Mouse (Mus musculus) forebrain, embryonic 12.5 days (tissue): ENCODE results near the gene Foxp1. TPM values are rescaled to one million over a fixed set of nuclear protein-coding genes. Genes with fewer than 3 reads are reported as not detected.

Source experiments
- ATAC-seq: fragments of 200-750 bp; cut with Nextera tagmentation; 2 replicates; pipeline ENCODE4 v1.8.0; 2017; ENCODE audit warnings: moderate TSS enrichment; ENCODE audit not compliant: low FRiP score
- H3K27ac ChIP-seq: fragments of 300-500 bp; sonication (generic); 2 replicates; pipeline ENCODE4 v1.5.1; 2016; ENCODE audit warnings: mild to moderate bottlenecking
- H3K27me3 ChIP-seq: fragments of 300-500 bp; sonication (generic); 2 replicates; pipeline ENCODE4 v1.6.1; 2016; ENCODE audit warnings: mild to moderate bottlenecking
- H3K36me3 ChIP-seq: fragments of 300-500 bp; sonication (generic); replicated peaks from 2 replicates; pipeline ENCODE4 v1.6.1; 2016; ENCODE audit warnings: mild to moderate bottlenecking
- H3K4me1 ChIP-seq: fragments of 300-500 bp; sonication (generic); 2 replicates; pipeline ENCODE4 v1.6.1; 2016
- H3K4me2 ChIP-seq: fragments of 300-500 bp; sonication (generic); 2 replicates; pipeline ENCODE4 v1.6.1; 2016; ENCODE audit warnings: mild to moderate bottlenecking, moderate library complexity
- H3K4me3 ChIP-seq: fragments of 300-500 bp; sonication (generic); replicated peaks from 2 replicates; pipeline ENCODE4 v1.5.1; 2016; ENCODE audit warnings: mild to moderate bottlenecking
- H3K9ac ChIP-seq: fragments of 300-500 bp; sonication (generic); 2 replicates; pipeline ENCODE4 v1.6.1; 2016; ENCODE audit warnings: mild to moderate bottlenecking
- H3K9me3 ChIP-seq: fragments of 300-500 bp; sonication (generic); 2 replicates; pipeline ENCODE4 v1.6.1; 2016
- WGBS: fragments of 180-500 bp; shearing (Covaris S2); methylation state at CpG from one replicate; pipeline ENCODE4 v1.1.7; 2016; 5-methylcytosine and 5-hydroxymethylcytosine counted together
- polyA plus RNA-seq: library from polyadenylated mRNA; unstranded; fragments of >200 nt; fragmentation: Nextera tagmentation; extraction: Ambion mirVana; gene quantifications from 2 replicates; pipeline ENCODE4 v1.2.1, GENCODE M21; 2016

Foxp1 gene
- polyA plus RNA-seq, 1 experiment from 2014 or later: 77.3 TPM

GRCm38 (mm10) chr6:99191636-99192137, 330.8 kb downstream of the Foxp1 start:
- Histone ChIP-seq H3K9ac (no peak overlapping the region; the same call in 1 of the 2 replicates), H3K27ac (0 out of 2 replicates have a peak overlapping the region, but pooled peaks have one; percentile 50)

GRCm38 (mm10) chr6:99191041-99191635, 331.4 kb downstream of the Foxp1 start:
- no peak; the same call in 1 of the 2 replicates for ATAC-seq
- peaks cover 7% of the 10 kb centered on the region for H3K27me3 ChIP-seq
- no peaks in the 10 kb centered on the region for H3K36me3 ChIP-seq
- peak overlapping the region; percentile 35 for H3K4me2 ChIP-seq
- no peak overlapping the region; the same call in 1 of the 2 replicates for H3K9ac ChIP-seq
- H3K4me1 ChIP-seq: peaks cover 60% of the 10 kb centered on the region
- 0 out of 2 replicates have a peak overlapping the region, but pooled peaks have one; percentile 50 for H3K27ac ChIP-seq
- 30% methylated on average over 12 of the region's 12 CpGs for whole genome bisulfite sequencing
- H3K9me3 ChIP-seq: no peaks in the 10 kb centered on the region
- no peak overlapping the region for H3K4me3 ChIP-seq

More at GRCm38 (mm10) chr6:99191636-99192137, 330.8 kb downstream of the Foxp1 start:
- Histone ChIP-seq H3K27me3 (peaks cover 7% of the 10 kb centered on the region), H3K4me3 (no peak overlapping the region), H3K4me1 (peaks cover 56% of the 10 kb centered on the region), H3K36me3 (no peaks in the 10 kb centered on the region), H3K4me2 (peak overlapping the region; percentile 35), H3K9me3 (no peaks in the 10 kb centered on the region)
- no peak; the same call in 1 of the 2 replicates for ATAC-seq
- WGBS: 35% methylated on average over 8 of the region's 8 CpGs

- no peaks in the 10 kb centered on the region for H3K9me3 ChIP-seq
- ATAC-seq: 0 out of 2 replicates have a peak, but pooled peaks have one; percentile 31
- no peak overlapping the region for H3K9ac ChIP-seq
- 33% methylated on average over 8 of the region's 8 CpGs for WGBS
- H3K36me3 ChIP-seq: no peaks in the 10 kb centered on the region
- H3K4me3 ChIP-seq: no peak overlapping the region
- peaks cover 60% of the 10 kb centered on the region for H3K4me1 ChIP-seq
- H3K27me3 ChIP-seq: peaks cover 7% of the 10 kb centered on the region
- H3K27ac ChIP-seq: 0 out of 2 replicates have a peak overlapping the region, but pooled peaks have one; percentile 25
- H3K4me2 ChIP-seq: no peak overlapping the region
Measured at GRCm38 (mm10) chr6:99189967-99190366, 332.6 kb downstream of the Foxp1 start.

- H3K4me2 ChIP-seq: no peak overlapping the region
- no peak for ATAC-seq
- WGBS: 63% methylated on average over 4 of the region's 4 CpGs
- no peak overlapping the region for H3K27ac ChIP-seq
- H3K9me3 ChIP-seq: no peaks in the 10 kb centered on the region
- no peaks in the 10 kb centered on the region for H3K36me3 ChIP-seq
- no peak overlapping the region for H3K9ac ChIP-seq
- peaks cover 7% of the 10 kb centered on the region for H3K27me3 ChIP-seq
- H3K4me1 ChIP-seq: peaks cover 57% of the 10 kb centered on the region
- H3K4me3 ChIP-seq: no peak overlapping the region
Measured at GRCm38 (mm10) chr6:99188366-99189216, 333.9 kb downstream of the Foxp1 start.

- H3K27me3 ChIP-seq: peaks cover 7% of the 10 kb centered on the region
- WGBS: 81% methylated on average over 3 of the region's 3 CpGs
- no peaks in the 10 kb centered on the region for H3K9me3 ChIP-seq
- ATAC-seq: no peak
- H3K36me3 ChIP-seq: no peaks in the 10 kb centered on the region
- H3K4me1 ChIP-seq: peaks cover 57% of the 10 kb centered on the region
- H3K4me2 ChIP-seq: no peak overlapping the region
- H3K9ac ChIP-seq: no peak overlapping the region
- H3K27ac ChIP-seq: no peak overlapping the region
- H3K4me3 ChIP-seq: no peak overlapping the region
Measured at GRCm38 (mm10) chr6:99187914-99188313, 334.6 kb downstream of the Foxp1 start.

GRCm38 (mm10) chr6:99187415-99187814, 335.1 kb downstream of the Foxp1 start:
- no peak for ATAC-seq
- WGBS: 64% methylated on average over 2 of the region's 2 CpGs

GRCm38 (mm10) chr6:99186569-99186968, 336.0 kb downstream of the Foxp1 start:
- no peak for ATAC-seq
- H3K36me3 ChIP-seq: no peaks in the 10 kb centered on the region
- no peaks in the 10 kb centered on the region for H3K9me3 ChIP-seq
- WGBS: 29% methylated on average over 7 of the region's 7 CpGs
- H3K4me1 ChIP-seq: peaks cover 47% of the 10 kb centered on the region
- H3K9ac ChIP-seq: no peak overlapping the region
- H3K4me2 ChIP-seq: no peak overlapping the region
- peaks cover 7% of the 10 kb centered on the region; the same call in 1 of the 2 replicates for H3K27me3 ChIP-seq
- H3K27ac ChIP-seq: no peak overlapping the region
- H3K4me3 ChIP-seq: no peak overlapping the region

More at GRCm38 (mm10) chr6:99187415-99187814, 335.1 kb downstream of the Foxp1 start:
- H3K9ac ChIP-seq: no peak overlapping the region
- peaks cover 56% of the 10 kb centered on the region for H3K4me1 ChIP-seq
- H3K4me3 ChIP-seq: no peak overlapping the region
- no peaks in the 10 kb centered on the region for H3K36me3 ChIP-seq
- H3K27me3 ChIP-seq: peaks cover 7% of the 10 kb centered on the region
- H3K4me2 ChIP-seq: no peak overlapping the region
- no peaks in the 10 kb centered on the region for H3K9me3 ChIP-seq
- no peak overlapping the region for H3K27ac ChIP-seq

GRCm38 (mm10) chr6:99185797-99186196, 336.7 kb downstream of the Foxp1 start:
- no peaks in the 10 kb centered on the region for H3K36me3 ChIP-seq
- H3K9ac ChIP-seq: no peak overlapping the region
- peaks cover 7% of the 10 kb centered on the region; the same call in 1 of the 2 replicates for H3K27me3 ChIP-seq
- no peak overlapping the region for H3K4me2 ChIP-seq
- H3K27ac ChIP-seq: no peak overlapping the region
- ATAC-seq: no peak
- H3K9me3 ChIP-seq: no peaks in the 10 kb centered on the region
- H3K4me3 ChIP-seq: no peak overlapping the region
- 87% methylated on average over 2 of the region's 2 CpGs for WGBS
- peaks cover 39% of the 10 kb centered on the region for H3K4me1 ChIP-seq

GRCm38 (mm10) chr6:99184051-99184450, 338.5 kb downstream of the Foxp1 start:
- H3K27me3 ChIP-seq: peaks cover 7% of the 10 kb centered on the region; the same call in 1 of the 2 replicates
- H3K27ac ChIP-seq: no peak overlapping the region
- H3K4me3 ChIP-seq: no peak overlapping the region
- no peak for ATAC-seq
- no peak overlapping the region for H3K9ac ChIP-seq
- H3K4me2 ChIP-seq: no peak overlapping the region
- H3K36me3 ChIP-seq: no peaks in the 10 kb centered on the region
- H3K9me3 ChIP-seq: no peaks in the 10 kb centered on the region
- H3K4me1 ChIP-seq: peaks cover 24% of the 10 kb centered on the region
- 91% methylated on average over 5 of the region's 5 CpGs for WGBS

- no peak for ATAC-seq
Measured at GRCm38 (mm10) chr6:99182777-99183176, 339.7 kb downstream of the Foxp1 start.

GRCm38 (mm10) chr6:99176216-99176615, 346.3 kb downstream of the Foxp1 start:
- Histone ChIP-seq H3K4me1 (peaks cover 10% of the 10 kb centered on the region; the same call in 1 of the 2 replicates), H3K27ac (no peak overlapping the region), H3K4me2 (no peak overlapping the region), H3K36me3 (no peaks in the 10 kb centered on the region), H3K9me3 (no peaks in the 10 kb centered on the region), H3K4me3 (no peak overlapping the region), H3K9ac (no peak overlapping the region), H3K27me3 (no peaks in the 10 kb centered on the region)
- ATAC-seq: no peak
- WGBS: 92% methylated on average over 3 of the region's 3 CpGs

More at GRCm38 (mm10) chr6:99182777-99183176, 339.7 kb downstream of the Foxp1 start:
- 87% methylated on average over 4 of the region's 4 CpGs for WGBS
- H3K4me3 ChIP-seq: no peak overlapping the region
- H3K9ac ChIP-seq: no peak overlapping the region
- no peak overlapping the region for H3K4me2 ChIP-seq
- H3K4me1 ChIP-seq: peaks cover 11% of the 10 kb centered on the region
- H3K27ac ChIP-seq: no peak overlapping the region
- H3K27me3 ChIP-seq: no peaks in the 10 kb centered on the region
- H3K9me3 ChIP-seq: no peaks in the 10 kb centered on the region
- H3K36me3 ChIP-seq: no peaks in the 10 kb centered on the region

GRCm38 (mm10) chr6:99175377-99175776, 347.1 kb downstream of the Foxp1 start:
- Histone ChIP-seq H3K4me3 (no peak overlapping the region), H3K4me1 (peaks cover 10% of the 10 kb centered on the region; the same call in 1 of the 2 replicates), H3K27ac (no peak overlapping the region), H3K36me3 (no peaks in the 10 kb centered on the region), H3K9ac (no peak overlapping the region), H3K27me3 (no peaks in the 10 kb centered on the region), H3K4me2 (no peak overlapping the region), H3K9me3 (no peaks in the 10 kb centered on the region)
- WGBS: 77% methylated on average over 5 of the region's 5 CpGs
- no peak for ATAC-seq
